In genomic region chr7:45820913-45821312, GRCm38 (mm10) we compare ENCODE assay signal across 19 mouse cellular contexts. TPM values are rescaled to one million over a fixed set of nuclear protein-coding genes. Genes with fewer than 3 reads are reported as not detected.
DNase-seq lines count a peak whose midpoint lies in the region; ATAC-seq and TF ChIP-seq lines count a peak whose summit lies in the region.
"Had no signal": no experiment of that assay in that cellular context is flagged by ENCODE, and none has a peak within 500 bp of the region (broad histone marks: within the 10 kb centered on the region; RNA-seq: fewer than 3 reads in every experiment).

No protein-coding gene starts in this region.

- TF ChIP-seq POLR2A in embryonic fibroblast, embryonic 13.5 days (IDR thresholded peaks at IDR 0.05; ENCODE audit: low read depth, low read length), result no peak

- peak overlapping the region; percentile 15; the same call in 1 of the 2 replicates for H3K27ac ChIP-seq in embryonic fibroblast, embryonic 13.5 days (ENCODE audit: insufficient read depth, low read length)
- no peak overlapping the region for H3K27ac ChIP-seq in midbrain, embryonic 15.5 days
- H3K27ac ChIP-seq: embryonic facial prominence, embryonic 13.5 days; embryonic facial prominence, embryonic 15.5 days; forebrain, embryonic 13.5 days; forebrain, embryonic 15.5 days had no signal

- ATAC-seq in midbrain, embryonic 15.5 days (replicated peaks), result no peak
- ATAC-seq: activated CD4-positive, CD25-positive, alpha-beta regulatory T cell, adult 4 months; forebrain, embryonic 13.5 days; forebrain, embryonic 15.5 days; forebrain, postnatal 0 days had no signal

- H3K27me3 ChIP-seq in midbrain, embryonic 15.5 days (replicated peaks), result no peaks in the 10 kb centered on the region
- H3K27me3 ChIP-seq: forebrain, embryonic 15.5 days had no signal

- peaks cover 12% of the 10 kb centered on the region; the same call in 1 of the 2 replicates for H3K36me3 ChIP-seq in midbrain, embryonic 15.5 days (replicated peaks)

- DNase-seq in 3T3-L1 (ENCODE audit: low read depth, low spot score) (peak; percentile 72), NIH3T3 (ENCODE audit: low read depth) (peak; percentile 43)
- DNase-seq in adrenal gland, postnatal 10 days, result no peak
- no peak for DNase-seq in cerebellum, adult 9-10 months
- DNase-seq: adrenal gland, adult 8-10 months; adrenal gland, postnatal 25 days; cerebellum, adult 11 months; cerebellum, adult 18-20 months; cerebellum, adult 8-10 months; cerebellum, postnatal 10 days; cerebellum, postnatal 25 days; forebrain, postnatal 0 days had no signal

- TF ChIP-seq CTCF in embryonic fibroblast, embryonic 13.5 days (IDR thresholded peaks at IDR 0.05; ENCODE audit: borderline replicate concordance, insufficient read depth, low read length), result no peak

- H3K9me3 ChIP-seq in midbrain, embryonic 15.5 days, result no peaks in the 10 kb centered on the region
- H3K9me3 ChIP-seq: embryonic facial prominence, embryonic 13.5 days; embryonic facial prominence, embryonic 15.5 days; forebrain, embryonic 13.5 days; forebrain, embryonic 15.5 days had no signal

- H3K4me2 ChIP-seq in midbrain, embryonic 15.5 days, result no peak overlapping the region
- H3K4me2 ChIP-seq: embryonic facial prominence, embryonic 13.5 days; embryonic facial prominence, embryonic 15.5 days; forebrain, embryonic 13.5 days; forebrain, embryonic 15.5 days had no signal

- no peaks in the 10 kb centered on the region; the same call in 1 of the 2 replicates for H3K4me1 ChIP-seq in embryonic fibroblast, embryonic 13.5 days (ENCODE audit: control insufficient read depth, insufficient read depth, low read length)
- H3K4me1 ChIP-seq in midbrain, embryonic 15.5 days, result peaks cover 3% of the 10 kb centered on the region; the same call in 1 of the 2 replicates

- no peak overlapping the region for H3K4me3 ChIP-seq in embryonic fibroblast, embryonic 13.5 days (ENCODE audit: insufficient read depth, low read length)
- H3K4me3 ChIP-seq in midbrain, embryonic 15.5 days, result no peak overlapping the region
- H3K4me3 ChIP-seq: embryonic facial prominence, embryonic 13.5 days; embryonic facial prominence, embryonic 15.5 days; forebrain, embryonic 13.5 days; forebrain, embryonic 15.5 days had no signal

- H3K9ac ChIP-seq in midbrain, embryonic 15.5 days, result no peak overlapping the region
- H3K9ac ChIP-seq: embryonic facial prominence, embryonic 13.5 days; embryonic facial prominence, embryonic 15.5 days; forebrain, embryonic 13.5 days; forebrain, embryonic 15.5 days; forebrain, postnatal 0 days had no signal

RNA-seq across cellular contexts. Expression of gene Kcnj14, which starts 3.7 kb away (rescaled TPM):
- polyA plus RNA-seq in embryonic fibroblast, embryonic 13.5 days (2011; ENCODE audit: insufficient read length, low read depth, missing spikeins), result not detected in 2 replicates
- under 1 TPM; 0.24 to 0.51 TPM for total RNA-seq in adrenal gland, postnatal 10 days (2021)
- 1.1 TPM in 2 replicates for polyA plus RNA-seq in midbrain, embryonic 15.5 days (2015; fragmentation: Nextera tagmentation; extraction: Ambion mirVana)
- polyA plus RNA-seq: activated CD4-positive, CD25-positive, alpha-beta regulatory T cell, adult 4 months had no signal

RNA-seq across cellular contexts. Expression of gene Cyth2, which starts 6.5 kb away (rescaled TPM):
- 63.7 and 69.6 TPM in 2 replicates for polyA plus RNA-seq in embryonic fibroblast, embryonic 13.5 days (2011; ENCODE audit: insufficient read length, low read depth, missing spikeins)
- total RNA-seq in adrenal gland, postnatal 10 days (2021), result 100 to 1,000 TPM in 1 of 2 experiments, 10 to 100 TPM in 1; 88.5 to 107 TPM
- 329 and 334 TPM in 2 replicates for polyA plus RNA-seq in midbrain, embryonic 15.5 days (2015; fragmentation: Nextera tagmentation; extraction: Ambion mirVana)

RNA-seq across cellular contexts. Expression of gene Grwd1, which starts 9.8 kb away (rescaled TPM):
- polyA plus RNA-seq in embryonic fibroblast, embryonic 13.5 days (2011; ENCODE audit: insufficient read length, low read depth, missing spikeins), result 13.5 and 17.6 TPM in 2 replicates
- 10 to 100 TPM; 23.7 to 27.5 TPM for total RNA-seq in adrenal gland, postnatal 10 days (2021)
- polyA plus RNA-seq in midbrain, embryonic 15.5 days (2015; fragmentation: Nextera tagmentation; extraction: Ambion mirVana), result 40.5 and 44.2 TPM in 2 replicates

RNA-seq across cellular contexts. Expression of gene Sult2b1, which starts 36.4 kb away (rescaled TPM):
- 0.44 TPM in 1 of 2 replicates, not detected in the other for polyA plus RNA-seq in embryonic fibroblast, embryonic 13.5 days (2011; ENCODE audit: insufficient read length, low read depth, missing spikeins)
- under 1 TPM; 0.39 to 0.45 TPM for total RNA-seq in adrenal gland, postnatal 10 days (2021)
- polyA plus RNA-seq in midbrain, embryonic 15.5 days (2015; fragmentation: Nextera tagmentation; extraction: Ambion mirVana), result 8.3 and 9.7 TPM in 2 replicates

RNA-seq across cellular contexts. Expression of gene Lmtk3, which starts 37.4 kb away (rescaled TPM):
- polyA plus RNA-seq in embryonic fibroblast, embryonic 13.5 days (2011; ENCODE audit: insufficient read length, low read depth, missing spikeins), result 5.5 and 8.7 TPM in 2 replicates
- total RNA-seq in adrenal gland, postnatal 10 days (2021), result 1 to 10 TPM; 4.2 to 8.3 TPM
- 29.8 and 34.8 TPM in 2 replicates for polyA plus RNA-seq in midbrain, embryonic 15.5 days (2015; fragmentation: Nextera tagmentation; extraction: Ambion mirVana)
- polyA plus RNA-seq: activated CD4-positive, CD25-positive, alpha-beta regulatory T cell, adult 4 months had no signal

Comparison
In these comparisons a context has a peak if more than half of its experiments do, and no peak if none do; other contexts are left out.
1. DNase-seq: peak in 3T3-L1 (single experiment) and NIH3T3 (single experiment); none in adrenal gland, postnatal 10 days (single experiment) and cerebellum, adult 9-10 months (single experiment).